In genomic region chr12:15619521-15619920, GRCm38 (mm10) we compare ENCODE assay signal across 22 mouse cellular contexts.
A peak's percentile ranks its signal among the peaks of the same experiment; 100 is the strongest.
DNase-seq lines count a peak whose midpoint lies in the region; ATAC-seq and TF ChIP-seq lines count a peak whose summit lies in the region.
"Had no signal": no experiment of that assay in that cellular context is flagged by ENCODE, and none has a peak within 500 bp of the region (broad histone marks: within the 10 kb centered on the region; RNA-seq: fewer than 3 reads in every experiment).

No protein-coding gene starts in this region.

- H3K9me3 ChIP-seq in lung, postnatal 0 days (ENCODE audit: low read length): no peaks in the 10 kb centered on the region
- no peaks in the 10 kb centered on the region for H3K9me3 ChIP-seq in forebrain, embryonic 10.5 days
- H3K9me3 ChIP-seq: embryonic facial prominence, embryonic 10.5 days; embryonic facial prominence, embryonic 12.5 days; forebrain, embryonic 13.5 days; forebrain, embryonic 15.5 days had no signal

- peak; percentile 52 for DNase-seq in lung, postnatal 0 days (ENCODE audit: low spot score)
- no peak for DNase-seq in lung, postnatal 25 days (ENCODE audit: low spot score)
- DNase-seq in 3T3-L1 (ENCODE audit: low read depth, low spot score): peak; percentile 42
- peak; percentile 72 for DNase-seq in NIH3T3 (ENCODE audit: low read depth)
- no peak for DNase-seq in forebrain, embryonic 10.5 days (ENCODE audit: extremely low spot score, low spot score)
- DNase-seq in layer of hippocampus, adult 9-10 months (ENCODE audit: low spot score): no peak
- no peak for DNase-seq in gastrocnemius, adult 8-10 months (ENCODE audit: low spot score in 2 of 2)
- DNase-seq: adrenal gland, adult 8-10 months; adrenal gland, postnatal 14 days; adrenal gland, postnatal 36 days; cerebellum, adult 11-12 months; cerebellum, adult 2 months; cerebellum, adult 9-10 months; cerebellum, postnatal 10 days; cerebellum, postnatal 25 days; forebrain, postnatal 0 days had no signal

- TF ChIP-seq CTCF in lung, postnatal 0 days (IDR thresholded peaks at IDR 0.05): no peak
- TF ChIP-seq CTCF in embryonic fibroblast, embryonic 13.5 days (IDR thresholded peaks at IDR 0.05; ENCODE audit: borderline replicate concordance, insufficient read depth, low read length): no peak

- no peak overlapping the region for H3K4me3 ChIP-seq in lung, postnatal 0 days (ENCODE audit: low read depth, low read length)
- no peak overlapping the region for H3K4me3 ChIP-seq in embryonic fibroblast, embryonic 13.5 days (ENCODE audit: insufficient read depth, low read length)
- no peak overlapping the region for H3K4me3 ChIP-seq in forebrain, embryonic 10.5 days
- H3K4me3 ChIP-seq: embryonic facial prominence, embryonic 10.5 days; embryonic facial prominence, embryonic 12.5 days; erythroblast, embryonic 14.5 days; forebrain, embryonic 13.5 days; forebrain, embryonic 15.5 days had no signal

- no peaks in the 10 kb centered on the region for H3K27me3 ChIP-seq in lung, postnatal 0 days (replicated peaks; ENCODE audit: insufficient read depth, low read length)
- H3K27me3 ChIP-seq in forebrain, embryonic 10.5 days (ENCODE audit: poor library complexity, severe bottlenecking): no peaks in the 10 kb centered on the region
- H3K27me3 ChIP-seq: embryonic facial prominence, embryonic 12.5 days; forebrain, embryonic 13.5 days; forebrain, embryonic 15.5 days had no signal

- WGBS in lung, postnatal 0 days: 73% methylated on average over 2 of the region's 2 CpGs
- 94% methylated on average over 2 of the region's 2 CpGs for WGBS in forebrain, embryonic 10.5 days

- no peak for ATAC-seq in lung, postnatal 0 days
- ATAC-seq: forebrain, embryonic 13.5 days; forebrain, embryonic 15.5 days; forebrain, postnatal 0 days had no signal

- H3K9ac ChIP-seq in lung, postnatal 0 days (replicated peaks; ENCODE audit: low read depth): no peak overlapping the region
- H3K9ac ChIP-seq: embryonic facial prominence, embryonic 12.5 days; forebrain, embryonic 13.5 days; forebrain, embryonic 15.5 days; forebrain, postnatal 0 days had no signal

- H3K27ac ChIP-seq in lung, postnatal 0 days (ENCODE audit: low read length): no peak overlapping the region
- peak overlapping the region; percentile 96 for H3K27ac ChIP-seq in embryonic fibroblast, embryonic 13.5 days (ENCODE audit: insufficient read depth, low read length)
- no peak overlapping the region for H3K27ac ChIP-seq in forebrain, embryonic 10.5 days
- H3K27ac ChIP-seq: embryonic facial prominence, embryonic 10.5 days; embryonic facial prominence, embryonic 12.5 days; forebrain, embryonic 13.5 days; forebrain, embryonic 15.5 days had no signal

- H3K4me2 ChIP-seq in lung, postnatal 0 days (replicated peaks; ENCODE audit: low read depth, low read length): no peak overlapping the region
- H3K4me2 ChIP-seq: embryonic facial prominence, embryonic 12.5 days; forebrain, embryonic 13.5 days; forebrain, embryonic 15.5 days had no signal

- no peaks in the 10 kb centered on the region for H3K4me1 ChIP-seq in lung, postnatal 0 days (ENCODE audit: insufficient read depth, low read depth, low read length)
- H3K4me1 ChIP-seq in embryonic fibroblast, embryonic 13.5 days (ENCODE audit: control insufficient read depth, insufficient read depth, low read length): peaks cover 6% of the 10 kb centered on the region
- peaks cover 6% of the 10 kb centered on the region for H3K4me1 ChIP-seq in forebrain, embryonic 10.5 days
- H3K4me1 ChIP-seq: embryonic facial prominence, embryonic 10.5 days; embryonic facial prominence, embryonic 12.5 days had no signal

- no peaks in the 10 kb centered on the region for H3K36me3 ChIP-seq in lung, postnatal 0 days (ENCODE audit: insufficient read depth, low read length)
- H3K36me3 ChIP-seq in forebrain, embryonic 10.5 days (replicated peaks): no peaks in the 10 kb centered on the region
- H3K36me3 ChIP-seq: embryonic facial prominence, embryonic 10.5 days; embryonic facial prominence, embryonic 12.5 days; forebrain, embryonic 15.5 days had no signal

- TF ChIP-seq EP300 in lung, postnatal 0 days (IDR thresholded peaks at IDR 0.05): no peak

- TF ChIP-seq POLR2A in embryonic fibroblast, embryonic 13.5 days (IDR thresholded peaks at IDR 0.05; ENCODE audit: low read depth, low read length): no peak

Comparison
In these comparisons a context has a peak if more than half of its experiments do, and no peak if none do; other contexts are left out.
1. DNase-seq: peak in lung, postnatal 0 days (single experiment), 3T3-L1 (single experiment) and NIH3T3 (single experiment); none in lung, postnatal 25 days (single experiment), forebrain, embryonic 10.5 days (single experiment), layer of hippocampus, adult 9-10 months (single experiment) and gastrocnemius, adult 8-10 months (0 of 2).